Mouse (Mus musculus) colon, adult 2 months (tissue): Measurements from ENCODE around the gene BC030870. TPM values are rescaled to one million over a fixed set of nuclear protein-coding genes. Genes with fewer than 3 reads are reported as not detected.

ENCODE experiments used
- polyA plus RNA-seq: library from polyadenylated mRNA; depleted of rRNA; stranded (reverse); fragments of >200 nt; gene quantifications from 2 replicates; pipeline ENCODE4 v1.2.3, GENCODE M21; 2012; rRNA removed

BC030870 gene
- 7.8 and 11.9 TPM in 2 replicates for polyA plus RNA-seq

GRCm38 (mm10) chr8:65129199-65129788, at the start of gene BC030870:
TSS of gene BC030870 (minus strand) at chr8:65129563.

GRCm38 (mm10) chr8:65074733-65075132, 54.6 kb downstream of the BC030870 start, which contains the start of gene Gm10663:
TSS of gene Gm10663 (plus strand) at chr8:65075033.

GRCm38 (mm10) chr8:65037117-65037533, 92.2 kb downstream of the BC030870 start, which contains the start of gene Apela:
TSS of gene Apela (minus strand) at chr8:65037336.

Other genes with a start within 250 kb of the BC030870 start
- gene Tmem192, start 182.4 kb downstream of the BC030870 start, polyA plus RNA-seq, result 41.5 and 51.6 TPM in 2 replicates
- not detected in 2 replicates for gene Trim75, start 141.7 kb downstream of the BC030870 start, polyA plus RNA-seq
- gene Trim61, start 111.0 kb downstream of the BC030870 start, polyA plus RNA-seq, result not detected in 2 replicates
- gene Trim60, start 111.0 kb downstream of the BC030870 start, polyA plus RNA-seq, result not detected in 2 replicates
- gene Apela, start 92.2 kb downstream of the BC030870 start, polyA plus RNA-seq, result 0.29 and 0.33 TPM in 2 replicates
- gene Gm10663, start 54.5 kb downstream of the BC030870 start, polyA plus RNA-seq, result not detected in 2 replicates